Mouse (Mus musculus) heart, adult 9 months (tissue): ENCODE results near the gene Lrmda.

Experiments used
- DNase-seq, 2 experiments: peaks; one replicate each; pipeline ENCODE4 v3.0.0; 2022; ENCODE audit warnings: low spot score in 2 of 2

Gene Lrmda

GRCm38 (mm10) chr14:22509747-22510530 lies 490.4 kb downstream of the Lrmda start:
- DNase-seq: no peak

GRCm38 (mm10) chr14:22510531-22510785 lies 490.9 kb downstream of the Lrmda start:
- no peak for DNase-seq

- DNase-seq: no peak
These were observed 495.0 kb downstream of the Lrmda start for GRCm38 (mm10) chr14:22514362-22515084.

- DNase-seq: no peak
These were observed 511.2 kb downstream of the Lrmda start for GRCm38 (mm10) chr14:22530706-22531105.

- DNase-seq: no peak
These were observed 514.0 kb downstream of the Lrmda start for GRCm38 (mm10) chr14:22533501-22533900.

- DNase-seq: no peak
These were observed 526.6 kb downstream of the Lrmda start for GRCm38 (mm10) chr14:22545887-22546675.

GRCm38 (mm10) chr14:22546676-22546984 lies 527.1 kb downstream of the Lrmda start:
- DNase-seq: no peak

- DNase-seq: no peak
These were observed 528.8 kb downstream of the Lrmda start for GRCm38 (mm10) chr14:22548286-22548685.

- no peak for DNase-seq
These were observed 529.7 kb downstream of the Lrmda start for GRCm38 (mm10) chr14:22549166-22549565.

- no peak for DNase-seq
These were observed 532.8 kb downstream of the Lrmda start for GRCm38 (mm10) chr14:22552358-22552757.

GRCm38 (mm10) chr14:22552841-22553240 lies 533.3 kb downstream of the Lrmda start:
- DNase-seq: no peak

- DNase-seq: no peak
These were observed 534.2 kb downstream of the Lrmda start for GRCm38 (mm10) chr14:22553717-22554116.

- no peak for DNase-seq
These were observed 553.0 kb downstream of the Lrmda start for GRCm38 (mm10) chr14:22572486-22572885.

GRCm38 (mm10) chr14:22573585-22573984 lies 554.1 kb downstream of the Lrmda start:
- DNase-seq: no peak

- DNase-seq: no peak
These were observed 554.5 kb downstream of the Lrmda start for GRCm38 (mm10) chr14:22574006-22574405.

GRCm38 (mm10) chr14:22576441-22576840 lies 556.9 kb downstream of the Lrmda start:
- no peak for DNase-seq

GRCm38 (mm10) chr14:22577411-22578037 lies 558.0 kb downstream of the Lrmda start:
- DNase-seq: no peak

GRCm38 (mm10) chr14:22578224-22578623 lies 558.7 kb downstream of the Lrmda start:
- peak; percentile 41 to 72 for DNase-seq

- DNase-seq: no peak
These were observed 559.5 kb downstream of the Lrmda start for GRCm38 (mm10) chr14:22578986-22579385.

- DNase-seq: no peak
These were observed 562.6 kb downstream of the Lrmda start for GRCm38 (mm10) chr14:22582065-22582464.

- DNase-seq: no peak
These were observed 566.8 kb downstream of the Lrmda start for GRCm38 (mm10) chr14:22586281-22586680.

- DNase-seq: no peak
These were observed 567.3 kb downstream of the Lrmda start for GRCm38 (mm10) chr14:22586796-22587195.
